Mouse (Mus musculus): ENCODE results near the gene Mboat2. TPM values are rescaled to one million over a fixed set of nuclear protein-coding genes. Genes with fewer than 3 reads are reported as not detected.

Gene Mboat2
- total RNA-seq, 2 experiments from 2014 or later, result 2.3 to 2.4 TPM

- no peak for DNase-seq
- intact Hi-C loops (cut with DNase I), result no loop called here
Measured at GRCm38 (mm10) chr12:24939372-24939771, 108.7 kb downstream of the Mboat2 start.

GRCm38 (mm10) chr12:24942619-24943287, 112.1 kb downstream of the Mboat2 start:
- intact Hi-C loops (cut with DNase I), result no loop called here
- no peak for DNase-seq

- DNase-seq, result no peak
- intact Hi-C loops (cut with DNase I), result no loop called here
Measured at GRCm38 (mm10) chr12:24943427-24943826, 112.7 kb downstream of the Mboat2 start.

GRCm38 (mm10) chr12:24944597-24944996, 113.9 kb downstream of the Mboat2 start:
- intact Hi-C loops (cut with DNase I), result no loop called here
- no peak for DNase-seq

GRCm38 (mm10) chr12:24947065-24947464, 116.4 kb downstream of the Mboat2 start:
- intact Hi-C loops (cut with DNase I), result no loop called here

GRCm38 (mm10) chr12:24948344-24948743, 117.7 kb downstream of the Mboat2 start:
- no peak for DNase-seq

More at GRCm38 (mm10) chr12:24947065-24947464, 116.4 kb downstream of the Mboat2 start:
- DNase-seq, result no peak

GRCm38 (mm10) chr12:24950376-24951046, 119.8 kb downstream of the Mboat2 start:
- intact Hi-C loops (cut with DNase I), result loop anchor here (10.0 kb wide), 1 partner anchor 116 kb away; the partner anchor contains the start of gene Mboat2

More at GRCm38 (mm10) chr12:24948344-24948743, 117.7 kb downstream of the Mboat2 start:
- intact Hi-C loops (cut with DNase I), result loop anchor here (2.0 kb wide), 1 partner anchor 232 kb away; no protein-coding TSS in a partner anchor

GRCm38 (mm10) chr12:24952147-24952546, 121.5 kb downstream of the Mboat2 start:
- no peak for DNase-seq
- intact Hi-C loops (cut with DNase I), result loop anchor here (10.0 kb wide), 1 partner anchor 117 kb away; the partner anchor contains the start of gene Mboat2

More at GRCm38 (mm10) chr12:24950376-24951046, 119.8 kb downstream of the Mboat2 start:
- DNase-seq, result no peak

- no peak for DNase-seq
- intact Hi-C loops (cut with DNase I), result loop anchor here (10.0 kb wide), 1 partner anchor 120 kb away; the partner anchor contains the start of gene Mboat2
Measured at GRCm38 (mm10) chr12:24955137-24955536, 124.5 kb downstream of the Mboat2 start.

GRCm38 (mm10) chr12:24958526-24958925, 127.8 kb downstream of the Mboat2 start:
- intact Hi-C loops (cut with DNase I), result loop anchor here (10.0 kb wide), 1 partner anchor 124 kb away; the partner anchor contains the start of gene Mboat2
- no peak for DNase-seq

- intact Hi-C loops (cut with DNase I), result no loop called here
- DNase-seq, result no peak
Measured at GRCm38 (mm10) chr12:24961821-24962220, 131.1 kb downstream of the Mboat2 start.

GRCm38 (mm10) chr12:24962362-24962967, 131.8 kb downstream of the Mboat2 start:
- no peak for DNase-seq
- intact Hi-C loops (cut with DNase I), result no loop called here

- DNase-seq, result no peak
- intact Hi-C loops (cut with DNase I), result no loop called here
Measured at GRCm38 (mm10) chr12:24963393-24964022, 132.8 kb downstream of the Mboat2 start.

- no peak for DNase-seq
- intact Hi-C loops (cut with DNase I), result no loop called here
Measured at GRCm38 (mm10) chr12:24965406-24965805, 134.7 kb downstream of the Mboat2 start.

GRCm38 (mm10) chr12:24966046-24966445, 135.4 kb downstream of the Mboat2 start:
- no peak for DNase-seq
- intact Hi-C loops (cut with DNase I), result no loop called here

- intact Hi-C loops (cut with DNase I), result no loop called here
- DNase-seq, result no peak
Measured at GRCm38 (mm10) chr12:24971490-24972200, 141.0 kb downstream of the Mboat2 start.

GRCm38 (mm10) chr12:24972371-24973350, 142.0 kb downstream of the Mboat2 start:
- intact Hi-C loops (cut with DNase I), result no loop called here
- no peak for DNase-seq

GRCm38 (mm10) chr12:24973586-24973985, 142.9 kb downstream of the Mboat2 start:
- no peak for DNase-seq
- intact Hi-C loops (cut with DNase I), result no loop called here

Measured in gastrocnemius, postnatal 36 days (tissue).